Mouse (Mus musculus): ENCODE measurements around the gene Il11ra1. TPM values are rescaled to one million over a fixed set of nuclear protein-coding genes. Genes with fewer than 3 reads are reported as not detected.
"Not testable (repeated sequence)": the region's sequence is repeated elsewhere in the genome, so short reads cannot be mapped to it uniquely, and the experiment has no call there.

The Il11ra1 gene
- total RNA-seq, 2 experiments from 2014 or later: 37.2 to 44.3 TPM

GRCm38 (mm10) chr4:41744131-41744530 lies 44.3 kb downstream of the Il11ra1 start:
- no peak for DNase-seq (ENCODE audit: low spot score in 2 of 2)

- no peak for DNase-seq (ENCODE audit: low spot score in 2 of 2)
Observed at GRCm38 (mm10) chr4:41745021-41745420, 45.2 kb downstream of the Il11ra1 start.

- no peak for DNase-seq (ENCODE audit: low spot score in 2 of 2)
Observed at GRCm38 (mm10) chr4:41754797-41755337, 55.1 kb downstream of the Il11ra1 start, which contains the start of gene Galt. Gene Galt (plus strand): TSS chr4:41755228.

GRCm38 (mm10) chr4:41755338-41756305 lies 55.8 kb downstream of the Il11ra1 start, which contains the start of gene Sigmar1:
Gene Sigmar1 (minus strand): TSS chr4:41756157.
- DNase-seq (ENCODE audit: low spot score in 2 of 2): peak; percentile 79 to 82

- DNase-seq (ENCODE audit: low spot score in 2 of 2): no peak
Observed at GRCm38 (mm10) chr4:41756440-41756839, 56.7 kb downstream of the Il11ra1 start.

- no peak for DNase-seq (ENCODE audit: low spot score in 2 of 2)
Observed at GRCm38 (mm10) chr4:41757321-41757720, 57.5 kb downstream of the Il11ra1 start.

GRCm38 (mm10) chr4:41758021-41758420 lies 58.2 kb downstream of the Il11ra1 start:
- DNase-seq (ENCODE audit: low spot score in 2 of 2): no peak

- DNase-seq (ENCODE audit: low spot score in 2 of 2): no peak
Observed at GRCm38 (mm10) chr4:41758701-41759100, 58.9 kb downstream of the Il11ra1 start.

GRCm38 (mm10) chr4:41759206-41759605 lies 59.4 kb downstream of the Il11ra1 start:
- DNase-seq (ENCODE audit: low spot score in 2 of 2): peak in 1 of 2 experiments; percentile 41

- no peak for DNase-seq (ENCODE audit: low spot score in 2 of 2)
Observed at GRCm38 (mm10) chr4:41759656-41760287, 60.0 kb downstream of the Il11ra1 start.

- peak; percentile 48 to 56 for DNase-seq (ENCODE audit: low spot score in 2 of 2)
Observed at GRCm38 (mm10) chr4:41760288-41760721, 60.5 kb downstream of the Il11ra1 start.

GRCm38 (mm10) chr4:41760911-41761310 lies 61.1 kb downstream of the Il11ra1 start:
- no peak for DNase-seq (ENCODE audit: low spot score in 2 of 2)

GRCm38 (mm10) chr4:41761680-41762079 lies 61.9 kb downstream of the Il11ra1 start:
- DNase-seq (ENCODE audit: low spot score in 2 of 2): no peak

GRCm38 (mm10) chr4:41762099-41762687 lies 62.4 kb downstream of the Il11ra1 start:
- no peak for DNase-seq (ENCODE audit: low spot score in 2 of 2)

- DNase-seq (ENCODE audit: low spot score in 2 of 2): peak; percentile 48 to 66
Observed at GRCm38 (mm10) chr4:41762688-41763114, 62.9 kb downstream of the Il11ra1 start.

- DNase-seq (ENCODE audit: low spot score in 2 of 2): not testable (repeated sequence)
Observed at GRCm38 (mm10) chr4:41763176-41763575, 63.4 kb downstream of the Il11ra1 start.

GRCm38 (mm10) chr4:41767301-41767700 lies 67.5 kb downstream of the Il11ra1 start:
- not testable (repeated sequence) for DNase-seq (ENCODE audit: low spot score in 2 of 2)

- not testable (repeated sequence) for DNase-seq (ENCODE audit: low spot score in 2 of 2)
Observed at GRCm38 (mm10) chr4:41772946-41773345, 73.2 kb downstream of the Il11ra1 start.

GRCm38 (mm10) chr4:41773502-41773901 lies 73.7 kb downstream of the Il11ra1 start:
- DNase-seq (ENCODE audit: low spot score in 2 of 2): not testable (repeated sequence)

GRCm38 (mm10) chr4:41774002-41774401 lies 74.2 kb downstream of the Il11ra1 start, which contains the start of gene Ccl27a:
Gene Ccl27a (minus strand): TSS chr4:41774247.
- DNase-seq (ENCODE audit: low spot score in 2 of 2): peak; percentile 79 to 84

GRCm38 (mm10) chr4:41774506-41774905 lies 74.7 kb downstream of the Il11ra1 start:
- DNase-seq (ENCODE audit: low spot score in 2 of 2): not testable (repeated sequence)

Measured in left cerebral cortex, adult 18-20 months (tissue).